In the genomic region with DNA sequence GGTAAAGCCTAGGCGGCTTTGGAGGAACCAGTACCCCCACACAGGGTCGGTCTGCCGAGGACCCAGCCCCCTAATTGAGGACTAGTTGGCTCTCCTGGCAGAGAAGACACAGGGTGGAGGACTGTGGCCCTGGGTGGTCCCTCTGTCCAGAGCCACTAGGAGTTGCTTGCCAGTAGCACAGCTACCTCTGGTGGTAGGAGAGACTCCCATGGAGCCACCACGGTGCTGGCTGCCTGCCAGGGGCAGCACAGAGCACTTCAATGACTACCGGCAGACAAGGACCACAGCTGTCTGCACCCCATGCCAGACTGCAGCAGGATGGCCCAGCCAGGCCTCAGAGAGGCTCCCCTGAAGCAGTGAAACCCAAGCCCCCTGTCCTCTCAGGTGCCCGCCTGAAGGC, we compare ENCODE assay signal across 9 mouse cellular contexts. TPM values are rescaled to one million over a fixed set of nuclear protein-coding genes. Genes with fewer than 3 reads are reported as not detected.
DNase-seq lines count a peak whose midpoint lies in the region; ATAC-seq lines count a peak whose summit lies in the region.
"Had no signal": no experiment of that assay in that cellular context is flagged by ENCODE, and none has a peak within 500 bp of the region (broad histone marks: within the 10 kb centered on the region; RNA-seq: fewer than 3 reads in every experiment).

No protein-coding gene starts in this region.

- ATAC-seq in kidney, embryonic 15.5 days (replicated peaks; ENCODE audit: low FRiP score) = peak; percentile 75
- peak; percentile 84 for ATAC-seq in embryonic facial prominence, embryonic 14.5 days (ENCODE audit: low read depth)
- peak; percentile 63 for ATAC-seq in heart, embryonic 16.5 days (replicated peaks; ENCODE audit: extremely low read depth, insufficient read depth, low FRiP score)
- ATAC-seq: Patski had no signal

- 21% methylated on average over 6 of the region's 6 CpGs for WGBS in kidney, embryonic 15.5 days
- 15% methylated on average over 5 of the region's 6 CpGs for WGBS in embryonic facial prominence, embryonic 14.5 days
- 28% methylated on average over 6 of the region's 6 CpGs for WGBS in heart, embryonic 16.5 days

- no peaks in the 10 kb centered on the region for H3K36me3 ChIP-seq in kidney, embryonic 15.5 days
- no peaks in the 10 kb centered on the region for H3K36me3 ChIP-seq in embryonic facial prominence, embryonic 14.5 days (ENCODE audit: control insufficient read depth, insufficient read depth, low read length)
- H3K36me3 ChIP-seq in heart, embryonic 16.5 days (ENCODE audit: control insufficient read depth, insufficient read depth) = no peaks in the 10 kb centered on the region

- peaks cover 33% of the 10 kb centered on the region for H3K4me1 ChIP-seq in kidney, embryonic 15.5 days
- H3K4me1 ChIP-seq in embryonic facial prominence, embryonic 14.5 days (ENCODE audit: control insufficient read depth, insufficient read depth, low read length) = peaks cover 4% of the 10 kb centered on the region; the same call in 1 of the 2 replicates
- peaks cover 15% of the 10 kb centered on the region for H3K4me1 ChIP-seq in heart, embryonic 16.5 days (ENCODE audit: control insufficient read depth, insufficient read depth, low read length)

- H3K4me2 ChIP-seq in kidney, embryonic 15.5 days = no peak overlapping the region
- H3K4me2 ChIP-seq in embryonic facial prominence, embryonic 14.5 days (ENCODE audit: low read depth, low read length) = no peak overlapping the region
- no peak overlapping the region for H3K4me2 ChIP-seq in heart, embryonic 16.5 days (ENCODE audit: low read depth, low read length)

- no peak for DNase-seq in kidney, adult 9 months
- DNase-seq in Muller cell, postnatal 12 days (ENCODE audit: inconsistent ontology term) = peak; percentile 69
- DNase-seq in embryonic facial prominence, embryonic 14.5 days (ENCODE audit: low spot score) = peak; percentile 90
- peak; percentile 57 to 59 for DNase-seq in left cerebral cortex, postnatal 25 days (ENCODE audit: low spot score in 2 of 2)
- peak; percentile 60 for DNase-seq in mesoderm, embryonic 11.5 days (ENCODE audit: low read depth, low spot score)
- DNase-seq in yolk sac, embryonic 10.5 days (ENCODE audit: low spot score) = peak; percentile 33

- no peak overlapping the region for H3K4me3 ChIP-seq in kidney, embryonic 15.5 days (replicated peaks)
- H3K4me3 ChIP-seq in embryonic facial prominence, embryonic 14.5 days (ENCODE audit: low read depth, low read length) = no peak overlapping the region
- H3K4me3 ChIP-seq in heart, embryonic 16.5 days (ENCODE audit: low read length) = no peak overlapping the region

- H3K9me3 ChIP-seq in kidney, embryonic 15.5 days (replicated peaks) = no peaks in the 10 kb centered on the region
- H3K9me3 ChIP-seq in embryonic facial prominence, embryonic 14.5 days (ENCODE audit: control insufficient read depth, low read length) = no peaks in the 10 kb centered on the region
- no peaks in the 10 kb centered on the region for H3K9me3 ChIP-seq in heart, embryonic 16.5 days (replicated peaks; ENCODE audit: control insufficient read depth, low read length)

- intact Hi-C loops in left cerebral cortex, postnatal 25 days (cut with DNase I) = loop anchor here (5.0 kb wide), 3 partner anchors 99 to 239 kb away; no protein-coding TSS in a partner anchor

- no peak overlapping the region for H3K27ac ChIP-seq in kidney, embryonic 15.5 days
- no peak overlapping the region for H3K27ac ChIP-seq in embryonic facial prominence, embryonic 14.5 days (replicated peaks; ENCODE audit: low read depth, low read length)
- no peak overlapping the region for H3K27ac ChIP-seq in heart, embryonic 16.5 days (ENCODE audit: low read length)

- H3K9ac ChIP-seq in kidney, embryonic 15.5 days = no peak overlapping the region
- H3K9ac ChIP-seq in embryonic facial prominence, embryonic 14.5 days (ENCODE audit: low read depth, low read length) = no peak overlapping the region
- no peak overlapping the region for H3K9ac ChIP-seq in heart, embryonic 16.5 days (ENCODE audit: low read length)

- no peaks in the 10 kb centered on the region for H3K27me3 ChIP-seq in kidney, embryonic 15.5 days
- no peaks in the 10 kb centered on the region for H3K27me3 ChIP-seq in embryonic facial prominence, embryonic 14.5 days (replicated peaks; ENCODE audit: control insufficient read depth, insufficient read depth, low read length)
- H3K27me3 ChIP-seq in heart, embryonic 16.5 days (ENCODE audit: control insufficient read depth, insufficient read depth, low read length) = no peaks in the 10 kb centered on the region
- H3K27me3 ChIP-seq: Patski had no signal

RNA-seq across cellular contexts. Expression of gene Abtb1, which starts 15.2 kb away (rescaled TPM):
- polyA plus RNA-seq in kidney, embryonic 15.5 days (2015; fragmentation: Nextera tagmentation; extraction: Ambion mirVana) = 32.4 and 35.4 TPM in 2 replicates
- polyA plus RNA-seq in embryonic facial prominence, embryonic 14.5 days (2014; fragmentation: Nextera tagmentation; extraction: Ambion mirVana) = 21.0 and 25.9 TPM in 2 replicates
- polyA plus RNA-seq in heart, embryonic 16.5 days (2015; fragmentation: Nextera tagmentation; extraction: Ambion mirVana) = 28.3 and 31.6 TPM in 2 replicates
- 10 to 100 TPM; 34.8 to 35.3 TPM for total RNA-seq in left cerebral cortex, postnatal 25 days (2021)

RNA-seq across cellular contexts. Expression of gene Podxl2, which starts 48.3 kb away (rescaled TPM):
- polyA plus RNA-seq in kidney, embryonic 15.5 days (2015; fragmentation: Nextera tagmentation; extraction: Ambion mirVana) = 43.2 and 55.0 TPM in 2 replicates
- polyA plus RNA-seq in embryonic facial prominence, embryonic 14.5 days (2014; fragmentation: Nextera tagmentation; extraction: Ambion mirVana) = 83.4 and 95.9 TPM in 2 replicates
- polyA plus RNA-seq in heart, embryonic 16.5 days (2015; fragmentation: Nextera tagmentation; extraction: Ambion mirVana) = 43.7 and 45.0 TPM in 2 replicates
- total RNA-seq in left cerebral cortex, postnatal 25 days (2021) = 100 to 1,000 TPM; 173 to 180 TPM
